ENCODE assay signal across 8 mouse cellular contexts in the genomic region with DNA sequence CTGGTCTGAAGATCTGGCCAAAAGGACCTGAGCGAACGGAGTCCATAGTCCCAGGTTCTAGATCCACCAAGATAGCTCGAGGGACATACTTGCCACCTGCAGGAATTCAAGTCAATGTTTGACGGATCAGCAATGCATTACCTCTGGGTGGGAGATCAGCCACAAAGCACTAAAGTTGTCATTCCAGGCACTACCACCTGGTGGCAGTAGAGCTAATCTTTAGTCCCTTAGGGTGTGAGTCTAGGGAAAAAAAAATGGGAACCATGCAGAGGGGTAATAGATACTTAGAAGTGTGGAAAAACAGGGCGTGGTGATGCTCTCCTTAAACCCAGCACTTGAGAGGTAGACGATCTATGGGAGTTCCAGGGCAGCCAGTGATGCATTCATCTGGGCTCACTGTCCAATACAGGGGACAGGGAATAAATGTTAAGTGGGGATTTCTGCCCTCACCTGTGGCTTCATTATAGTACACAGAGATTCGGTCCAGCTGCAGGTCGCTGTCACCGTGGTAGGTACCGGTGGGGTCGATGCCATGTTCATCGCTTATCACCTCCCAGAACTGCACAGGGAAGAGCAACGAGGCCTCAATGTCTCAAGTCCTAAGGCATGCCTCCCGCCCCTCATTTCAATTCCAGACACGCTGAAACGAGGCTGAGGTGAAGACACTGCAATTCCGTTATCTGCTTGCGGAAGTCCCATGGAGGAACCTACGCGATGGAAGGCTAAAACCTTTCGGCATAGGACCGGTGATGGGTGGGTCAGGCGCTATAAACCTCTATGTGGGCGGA. TPM values are rescaled to one million over a fixed set of nuclear protein-coding genes. Genes with fewer than 3 reads are reported as not detected.
DNase-seq lines count a peak whose midpoint lies in the region; ATAC-seq lines count a peak whose summit lies in the region.

No protein-coding gene starts in this region.

- DNase-seq in 3134 (ENCODE audit: extremely low read depth, insufficient read length, low spot score), result peak; percentile 57
- DNase-seq in adrenal gland, postnatal 25 days, result peak; percentile 71
- peak; percentile 86 to 94 for DNase-seq in heart, adult 18-20 months
- peak; percentile 92 to 95 for DNase-seq in kidney, adult 8-10 months
- DNase-seq in spleen, postnatal 10 days (ENCODE audit: low spot score in 2 of 2), result peak; percentile 83 to 88

- H3K9ac ChIP-seq in embryonic facial prominence, embryonic 12.5 days, result peak overlapping the region; percentile 96
- peak overlapping the region; percentile 98 for H3K9ac ChIP-seq in limb, embryonic 13.5 days
- peak overlapping the region; percentile 97 for H3K9ac ChIP-seq in midbrain, embryonic 15.5 days

- peaks cover 50% of the 10 kb centered on the region for H3K36me3 ChIP-seq in embryonic facial prominence, embryonic 12.5 days
- peaks cover 51% of the 10 kb centered on the region for H3K36me3 ChIP-seq in limb, embryonic 13.5 days
- H3K36me3 ChIP-seq in midbrain, embryonic 15.5 days (replicated peaks), result peaks cover 28% of the 10 kb centered on the region

- H3K4me3 ChIP-seq in embryonic facial prominence, embryonic 12.5 days, result peak overlapping the region; percentile 87
- peak overlapping the region; percentile 76 for H3K4me3 ChIP-seq in limb, embryonic 13.5 days
- H3K4me3 ChIP-seq in midbrain, embryonic 15.5 days, result peak overlapping the region; percentile 96

- peaks cover 33% of the 10 kb centered on the region for H3K4me1 ChIP-seq in embryonic facial prominence, embryonic 12.5 days
- H3K4me1 ChIP-seq in limb, embryonic 13.5 days, result peaks cover 42% of the 10 kb centered on the region
- H3K4me1 ChIP-seq in midbrain, embryonic 15.5 days, result peaks cover 42% of the 10 kb centered on the region

- H3K9me3 ChIP-seq in embryonic facial prominence, embryonic 12.5 days, result no peaks in the 10 kb centered on the region
- H3K9me3 ChIP-seq in limb, embryonic 13.5 days, result no peaks in the 10 kb centered on the region
- H3K9me3 ChIP-seq in midbrain, embryonic 15.5 days, result no peaks in the 10 kb centered on the region

- H3K27me3 ChIP-seq in embryonic facial prominence, embryonic 12.5 days, result no peaks in the 10 kb centered on the region
- H3K27me3 ChIP-seq in limb, embryonic 13.5 days, result no peaks in the 10 kb centered on the region
- H3K27me3 ChIP-seq in midbrain, embryonic 15.5 days (replicated peaks), result no peaks in the 10 kb centered on the region

- ATAC-seq in embryonic facial prominence, embryonic 12.5 days (ENCODE audit: insufficient number of reproducible peaks, insufficient read depth, low FRiP score, low TSS enrichment), result no peak
- no peak for ATAC-seq in limb, embryonic 13.5 days (ENCODE audit: low FRiP score, low read depth)
- ATAC-seq in midbrain, embryonic 15.5 days (replicated peaks), result 0 out of 2 replicates have a peak, but pooled peaks have one; percentile 0

- H3K27ac ChIP-seq in embryonic facial prominence, embryonic 12.5 days, result peak overlapping the region; percentile 97
- peak overlapping the region; percentile 97 for H3K27ac ChIP-seq in limb, embryonic 13.5 days
- peak overlapping the region; percentile 98 for H3K27ac ChIP-seq in midbrain, embryonic 15.5 days

- 8% methylated on average over 24 of the region's 24 CpGs for WGBS in embryonic facial prominence, embryonic 12.5 days
- 8% methylated on average over 24 of the region's 24 CpGs for WGBS in limb, embryonic 13.5 days
- WGBS in midbrain, embryonic 15.5 days, result 7% methylated on average over 24 of the region's 24 CpGs

- H3K4me2 ChIP-seq in embryonic facial prominence, embryonic 12.5 days (replicated peaks), result peak overlapping the region; percentile 85
- peak overlapping the region; percentile 80 for H3K4me2 ChIP-seq in limb, embryonic 13.5 days (replicated peaks)
- peak overlapping the region; percentile 57 for H3K4me2 ChIP-seq in midbrain, embryonic 15.5 days

RNA-seq across cellular contexts. Expression of a gene that starts 1.7 kb away (rescaled TPM):
- total RNA-seq in adrenal gland, postnatal 25 days (2021), result 192 and 221 TPM in 2 replicates
- polyA plus RNA-seq in embryonic facial prominence, embryonic 12.5 days (2016; fragmentation: Nextera tagmentation; extraction: Ambion mirVana), result 1,266 and 1,271 TPM in 2 replicates
- total RNA-seq in heart, adult 18-20 months (2021), result 10 to 100 TPM; 89.4 to 92.2 TPM
- 1,168 and 1,170 TPM in 2 replicates for polyA plus RNA-seq in limb, embryonic 13.5 days (2015; fragmentation: Nextera tagmentation; extraction: Ambion mirVana)
- polyA plus RNA-seq in midbrain, embryonic 15.5 days (2015; fragmentation: Nextera tagmentation; extraction: Ambion mirVana), result 1,854 and 1,858 TPM in 2 replicates

RNA-seq across cellular contexts. Expression of a gene that starts 4.9 kb away (rescaled TPM):
- 30.1 and 31.1 TPM in 2 replicates for total RNA-seq in adrenal gland, postnatal 25 days (2021)
- 15.1 and 21.3 TPM in 2 replicates for polyA plus RNA-seq in embryonic facial prominence, embryonic 12.5 days (2016; fragmentation: Nextera tagmentation; extraction: Ambion mirVana)
- 10 to 100 TPM; 13.3 to 17.8 TPM for total RNA-seq in heart, adult 18-20 months (2021)
- 13.5 and 15.5 TPM in 2 replicates for polyA plus RNA-seq in limb, embryonic 13.5 days (2015; fragmentation: Nextera tagmentation; extraction: Ambion mirVana)
- polyA plus RNA-seq in midbrain, embryonic 15.5 days (2015; fragmentation: Nextera tagmentation; extraction: Ambion mirVana), result 9.0 and 10.7 TPM in 2 replicates

RNA-seq across cellular contexts. Expression of a gene that starts 13.3 kb away (rescaled TPM):
- total RNA-seq in adrenal gland, postnatal 25 days (2021), result 61.0 and 94.1 TPM in 2 replicates
- polyA plus RNA-seq in embryonic facial prominence, embryonic 12.5 days (2016; fragmentation: Nextera tagmentation; extraction: Ambion mirVana), result 50.7 and 60.3 TPM in 2 replicates
- total RNA-seq in heart, adult 18-20 months (2021), result 100 to 1,000 TPM; 146 to 154 TPM
- 50.2 and 57.5 TPM in 2 replicates for polyA plus RNA-seq in limb, embryonic 13.5 days (2015; fragmentation: Nextera tagmentation; extraction: Ambion mirVana)
- 86.8 and 98.0 TPM in 2 replicates for polyA plus RNA-seq in midbrain, embryonic 15.5 days (2015; fragmentation: Nextera tagmentation; extraction: Ambion mirVana)

RNA-seq across cellular contexts. Expression of a gene that starts 14.9 kb away (rescaled TPM):
- 7.6 and 11.7 TPM in 2 replicates for total RNA-seq in adrenal gland, postnatal 25 days (2021)
- polyA plus RNA-seq in embryonic facial prominence, embryonic 12.5 days (2016; fragmentation: Nextera tagmentation; extraction: Ambion mirVana), result 6.9 and 8.9 TPM in 2 replicates
- 10 to 100 TPM; 20.2 to 25.6 TPM for total RNA-seq in heart, adult 18-20 months (2021)
- polyA plus RNA-seq in limb, embryonic 13.5 days (2015; fragmentation: Nextera tagmentation; extraction: Ambion mirVana), result 13.7 and 14.7 TPM in 2 replicates
- 9.7 and 9.9 TPM in 2 replicates for polyA plus RNA-seq in midbrain, embryonic 15.5 days (2015; fragmentation: Nextera tagmentation; extraction: Ambion mirVana)

RNA-seq across cellular contexts. Expression of a gene that starts 24.7 kb away (rescaled TPM):
- total RNA-seq in adrenal gland, postnatal 25 days (2021), result 8.7 and 9.8 TPM in 2 replicates
- 39.9 and 43.9 TPM in 2 replicates for polyA plus RNA-seq in embryonic facial prominence, embryonic 12.5 days (2016; fragmentation: Nextera tagmentation; extraction: Ambion mirVana)
- 1 to 10 TPM; 1.8 to 2.5 TPM for total RNA-seq in heart, adult 18-20 months (2021)
- 54.9 and 55.1 TPM in 2 replicates for polyA plus RNA-seq in limb, embryonic 13.5 days (2015; fragmentation: Nextera tagmentation; extraction: Ambion mirVana)
- 18.6 and 18.9 TPM in 2 replicates for polyA plus RNA-seq in midbrain, embryonic 15.5 days (2015; fragmentation: Nextera tagmentation; extraction: Ambion mirVana)
